Mouse (Mus musculus) c-Kit-positive CD71-negative TER-119-negative erythroid progenitor cells, embryonic 14.5 days (primary cell): ENCODE data around the gene Chchd2.
"Not testable (repeated sequence)": the region's sequence is repeated elsewhere in the genome, so short reads cannot be mapped to it uniquely, and the experiment has no call there.

Experiments
- DNase-seq: peaks from one replicate; pipeline ENCODE4 v3.0.0-alpha.2; 2013; ENCODE audit warnings: low read depth

Chchd2 gene

GRCm38 (mm10) chr5:129886911-129887636 is at the start of gene Chchd2:
Gene Chchd2 (minus strand): TSS chr5:129887470.
- peak; percentile 94 for DNase-seq

GRCm38 (mm10) chr5:129936941-129937340 is 49.7 kb upstream of the Chchd2 start:
- DNase-seq = no peak

GRCm38 (mm10) chr5:129929924-129930855 is 42.9 kb upstream of the Chchd2 start:
- no peak for DNase-seq

GRCm38 (mm10) chr5:129925933-129926332 is 38.7 kb upstream of the Chchd2 start:
- no peak for DNase-seq

- no peak for DNase-seq
Measured at GRCm38 (mm10) chr5:129924820-129925452, 37.7 kb upstream of the Chchd2 start.

GRCm38 (mm10) chr5:129921972-129922371 is 34.7 kb upstream of the Chchd2 start:
- DNase-seq = no peak

GRCm38 (mm10) chr5:129919320-129919719 is 32.0 kb upstream of the Chchd2 start:
- no peak for DNase-seq

- no peak for DNase-seq
Measured at GRCm38 (mm10) chr5:129918752-129919151, 31.5 kb upstream of the Chchd2 start.

- no peak for DNase-seq
Measured at GRCm38 (mm10) chr5:129918065-129918651, 30.9 kb upstream of the Chchd2 start.

- DNase-seq = not testable (repeated sequence)
Measured at GRCm38 (mm10) chr5:129915491-129915890, 28.2 kb upstream of the Chchd2 start.

- no peak for DNase-seq
Measured at GRCm38 (mm10) chr5:129914024-129914423, 26.8 kb upstream of the Chchd2 start.

- no peak for DNase-seq
Measured at GRCm38 (mm10) chr5:129909591-129909990, 22.3 kb upstream of the Chchd2 start.

- no peak for DNase-seq
Measured at GRCm38 (mm10) chr5:129909147-129909546, 21.9 kb upstream of the Chchd2 start.

- peak; percentile 86 for DNase-seq
Measured at GRCm38 (mm10) chr5:129908242-129908965, 21.1 kb upstream of the Chchd2 start, which contains the start of gene Nupr1l. Gene Nupr1l (plus strand): TSS chr5:129908540.

GRCm38 (mm10) chr5:129907775-129908174 is 20.5 kb upstream of the Chchd2 start:
- no peak for DNase-seq

GRCm38 (mm10) chr5:129898449-129898848 is 11.2 kb upstream of the Chchd2 start, which contains the start of gene Phkg1:
Gene Phkg1 (minus strand): TSS chr5:129898549.
- DNase-seq = no peak

- DNase-seq = peak; percentile 87
Measured at GRCm38 (mm10) chr5:129895198-129896088, 8.2 kb upstream of the Chchd2 start, which contains the start of gene Zbed5. Gene Zbed5 (plus strand): TSS chr5:129895723.

- not testable (repeated sequence) for DNase-seq
Measured at GRCm38 (mm10) chr5:129890390-129890789, 3.1 kb upstream of the Chchd2 start.

GRCm38 (mm10) chr5:129886271-129886670 is 999 bp downstream of the Chchd2 start:
- no peak for DNase-seq

- DNase-seq = no peak
Measured at GRCm38 (mm10) chr5:129879888-129880287, 7.4 kb downstream of the Chchd2 start.
